Mouse (Mus musculus) cerebellum, postnatal 10 days (tissue): ENCODE results near the gene Ooep.
"Not testable (repeated sequence)": the region's sequence is repeated elsewhere in the genome, so short reads cannot be mapped to it uniquely, and the experiment has no call there.

Experiments
- DNase-seq, 2 experiments: peaks; one replicate each; pipeline ENCODE4 v3.0.0; 2021; ENCODE audit warnings: mixed read lengths in 2 of 2

The Ooep gene

GRCm38 (mm10) chr9:78378113-78378785, at the start of gene Ooep:
TSS of gene Ooep (minus strand) at chr9:78378725.
- DNase-seq = peak; percentile 80 to 86

GRCm38 (mm10) chr9:78428185-78428584, 49.7 kb upstream of the Ooep start:
- no peak for DNase-seq

GRCm38 (mm10) chr9:78427362-78427781, 48.8 kb upstream of the Ooep start:
- peak; percentile 35 to 50 for DNase-seq

GRCm38 (mm10) chr9:78401596-78401995, 23.1 kb upstream of the Ooep start:
- no peak for DNase-seq

- DNase-seq = no peak
Observed at GRCm38 (mm10) chr9:78400570-78400969, 22.0 kb upstream of the Ooep start.

- DNase-seq = no peak
Observed at GRCm38 (mm10) chr9:78396517-78396916, 18.0 kb upstream of the Ooep start.

GRCm38 (mm10) chr9:78395630-78396351, 17.3 kb upstream of the Ooep start, which contains the start of gene Ddx43:
TSS of gene Ddx43 (plus strand) at chr9:78395777.
- DNase-seq = peak; percentile 78 to 84

GRCm38 (mm10) chr9:78395244-78395629, 16.7 kb upstream of the Ooep start:
- DNase-seq = no peak

- DNase-seq = no peak
Observed at GRCm38 (mm10) chr9:78394602-78395001, 16.1 kb upstream of the Ooep start.

GRCm38 (mm10) chr9:78393741-78394140, 15.2 kb upstream of the Ooep start:
- no peak for DNase-seq

- DNase-seq = no peak
Observed at GRCm38 (mm10) chr9:78389981-78390380, 11.5 kb upstream of the Ooep start.

- no peak for DNase-seq
Observed at GRCm38 (mm10) chr9:78386947-78387346, 8.4 kb upstream of the Ooep start.

- DNase-seq = peak; percentile 15 to 20
Observed at GRCm38 (mm10) chr9:78385893-78386292, 7.4 kb upstream of the Ooep start.

- DNase-seq = peak; percentile 3
Observed at GRCm38 (mm10) chr9:78377546-78377945, 979 bp downstream of the Ooep start.

GRCm38 (mm10) chr9:78375486-78375885, 3.0 kb downstream of the Ooep start:
- DNase-seq = no peak

- DNase-seq = no peak
Observed at GRCm38 (mm10) chr9:78374885-78375389, 3.6 kb downstream of the Ooep start.

- DNase-seq = no peak
Observed at GRCm38 (mm10) chr9:78374397-78374796, 4.1 kb downstream of the Ooep start.

GRCm38 (mm10) chr9:78372827-78373504, 5.6 kb downstream of the Ooep start:
- DNase-seq = no peak

GRCm38 (mm10) chr9:78371441-78371840, 7.1 kb downstream of the Ooep start:
- no peak for DNase-seq

GRCm38 (mm10) chr9:78369786-78370185, 8.7 kb downstream of the Ooep start:
- DNase-seq = no peak

- DNase-seq = no peak
Observed at GRCm38 (mm10) chr9:78369349-78369748, 9.2 kb downstream of the Ooep start.

- DNase-seq = no peak
Observed at GRCm38 (mm10) chr9:78368671-78369293, 9.7 kb downstream of the Ooep start.

- not testable (repeated sequence) for DNase-seq
Observed at GRCm38 (mm10) chr9:78367959-78368358, 10.6 kb downstream of the Ooep start, which contains the start of gene Dppa5a. TSS of gene Dppa5a (minus strand) at chr9:78368177.
